Mouse (Mus musculus): ENCODE measurements at regions not wholly inside any gene's neighbourhood (a gene's known extent, or its start where the extent isn't known, plus 50 kb on each side); places are given as distances from the start of the nearest gene placed in this dataset.
A peak's percentile ranks its signal among the peaks of the same experiment; 100 is the strongest.

GRCm38 (mm10) chr1:23279827-23280226 lies 117.7 kb downstream of the Ogfrl1 start:
- H3K79me2 ChIP-seq (ENCODE audit: control insufficient read depth, insufficient read depth) = peaks cover 30% of the 10 kb centered on the region
- H3K27me3 ChIP-seq (ENCODE audit: control insufficient read depth, insufficient read depth, insufficient read length) = no peaks in the 10 kb centered on the region
- peaks cover 23% of the 10 kb centered on the region for H3K36me3 ChIP-seq (ENCODE audit: control insufficient read depth, insufficient read depth)
- no peak for TF ChIP-seq USF1 (IDR thresholded peaks at IDR 0.05; ENCODE audit: low read depth)
- TF ChIP-seq MAX (IDR thresholded peaks at IDR 0.05) = no peak
- TF ChIP-seq CEBPB (IDR thresholded peaks at IDR 0.05; ENCODE audit: low read depth) = no peak
- no peak for TF ChIP-seq FOSL1 (IDR thresholded peaks at IDR 0.05; ENCODE audit: insufficient read depth, low read length, poor library complexity, severe bottlenecking)
- no peak for TF ChIP-seq CTCF (IDR thresholded peaks at IDR 0.05; ENCODE audit: control insufficient read depth, insufficient read depth, insufficient read length)
- H3ac ChIP-seq (ENCODE audit: control insufficient read depth, insufficient read length, low read depth) = no peak overlapping the region
- peaks cover 9% of the 10 kb centered on the region for H3K79me3 ChIP-seq (ENCODE audit: low read depth)
- no peak overlapping the region for H3K4me3 ChIP-seq (ENCODE audit: insufficient read depth, poor library complexity, severe bottlenecking)

- Histone ChIP-seq H3K79me3 (ENCODE audit: low read depth) (peaks cover 30% of the 10 kb centered on the region), H3K36me3 (ENCODE audit: control insufficient read depth, insufficient read depth) (peaks cover 18% of the 10 kb centered on the region), H3K27me3 (ENCODE audit: control insufficient read depth, insufficient read depth, insufficient read length) (no peaks in the 10 kb centered on the region), H3ac (ENCODE audit: control insufficient read depth, insufficient read length, low read depth) (peak overlapping the region; percentile 23), H3K4me3 (ENCODE audit: insufficient read depth, poor library complexity, severe bottlenecking) (no peak overlapping the region), H3K79me2 (ENCODE audit: control insufficient read depth, insufficient read depth) (peaks cover 59% of the 10 kb centered on the region)
- TF ChIP-seq CEBPB (IDR thresholded peaks at IDR 0.05; ENCODE audit: low read depth) = no peak
- no peak for TF ChIP-seq MAX (IDR thresholded peaks at IDR 0.05)
- no peak for TF ChIP-seq USF1 (IDR thresholded peaks at IDR 0.05; ENCODE audit: low read depth)
- no peak for TF ChIP-seq MYOD1 (IDR thresholded peaks at IDR 0.05; ENCODE audit: control insufficient read depth, insufficient read length, low read depth)
- TF ChIP-seq FOSL1 (IDR thresholded peaks at IDR 0.05; ENCODE audit: insufficient read depth, low read length, poor library complexity, severe bottlenecking) = no peak
- TF ChIP-seq CTCF (IDR thresholded peaks at IDR 0.05; ENCODE audit: control insufficient read depth, insufficient read depth, insufficient read length) = no peak
- TF ChIP-seq MYOG (IDR thresholded peaks at IDR 0.05; ENCODE audit: control insufficient read depth, extremely low read depth, insufficient read length) = no peak
These were observed 125.5 kb downstream of the Ogfrl1 start for GRCm38 (mm10) chr1:23272077-23272476.

GRCm38 (mm10) chr1:23270910-23271822 lies 126.4 kb downstream of the Ogfrl1 start:
- Histone ChIP-seq H3K4me3 (ENCODE audit: insufficient read depth, poor library complexity, severe bottlenecking) (no peak overlapping the region), H3K27me3 (ENCODE audit: control insufficient read depth, insufficient read depth, insufficient read length) (no peaks in the 10 kb centered on the region), H3K36me3 (ENCODE audit: control insufficient read depth, insufficient read depth) (peaks cover 15% of the 10 kb centered on the region), H3K79me2 (ENCODE audit: control insufficient read depth, insufficient read depth) (peaks cover 60% of the 10 kb centered on the region), H3K79me3 (ENCODE audit: low read depth) (peaks cover 34% of the 10 kb centered on the region), H3ac (ENCODE audit: control insufficient read depth, insufficient read length, low read depth) (peak overlapping the region; percentile 23)
- TF ChIP-seq CEBPB (IDR thresholded peaks at IDR 0.05; ENCODE audit: low read depth) = peak; percentile 74
- no peak for TF ChIP-seq MYOD1 (IDR thresholded peaks at IDR 0.05; ENCODE audit: control insufficient read depth, insufficient read length, low read depth)
- TF ChIP-seq FOSL1 (IDR thresholded peaks at IDR 0.05; ENCODE audit: insufficient read depth, low read length, poor library complexity, severe bottlenecking) = peak; percentile 7

GRCm38 (mm10) chr1:23268062-23268461 lies 129.5 kb downstream of the Ogfrl1 start:
- Histone ChIP-seq H3K27me3 (ENCODE audit: control insufficient read depth, insufficient read depth, insufficient read length) (no peaks in the 10 kb centered on the region), H3K79me3 (ENCODE audit: low read depth) (peaks cover 47% of the 10 kb centered on the region), H3K4me3 (ENCODE audit: insufficient read depth, poor library complexity, severe bottlenecking) (no peak overlapping the region), H3K79me2 (ENCODE audit: control insufficient read depth, insufficient read depth) (peaks cover 73% of the 10 kb centered on the region), H3K36me3 (ENCODE audit: control insufficient read depth, insufficient read depth) (peaks cover 23% of the 10 kb centered on the region), H3ac (ENCODE audit: control insufficient read depth, insufficient read length, low read depth) (no peak overlapping the region)
- TF ChIP-seq MYOD1 (IDR thresholded peaks at IDR 0.05; ENCODE audit: control insufficient read depth, insufficient read length, low read depth) (no peak), MYOG (IDR thresholded peaks at IDR 0.05; ENCODE audit: control insufficient read depth, extremely low read depth, insufficient read length) (no peak), CTCF (IDR thresholded peaks at IDR 0.05; ENCODE audit: control insufficient read depth, insufficient read depth, insufficient read length) (no peak)

GRCm38 (mm10) chr1:23265556-23266232 lies 131.9 kb downstream of the Ogfrl1 start:
- H3ac ChIP-seq (ENCODE audit: control insufficient read depth, insufficient read length, low read depth) = no peak overlapping the region
- H3K4me3 ChIP-seq (ENCODE audit: insufficient read depth, poor library complexity, severe bottlenecking) = no peak overlapping the region
- H3K36me3 ChIP-seq (ENCODE audit: control insufficient read depth, insufficient read depth) = peaks cover 28% of the 10 kb centered on the region
- peaks cover 91% of the 10 kb centered on the region for H3K79me2 ChIP-seq (ENCODE audit: control insufficient read depth, insufficient read depth)
- H3K79me3 ChIP-seq (ENCODE audit: low read depth) = peaks cover 55% of the 10 kb centered on the region
- no peaks in the 10 kb centered on the region for H3K27me3 ChIP-seq (ENCODE audit: control insufficient read depth, insufficient read depth, insufficient read length)
- TF ChIP-seq MYOD1 (IDR thresholded peaks at IDR 0.05; ENCODE audit: control insufficient read depth, insufficient read length, low read depth) (no peak), MYOG (IDR thresholded peaks at IDR 0.05; ENCODE audit: control insufficient read depth, extremely low read depth, insufficient read length) (no peak), CEBPB (IDR thresholded peaks at IDR 0.05; ENCODE audit: low read depth) (no peak), USF1 (IDR thresholded peaks at IDR 0.05; ENCODE audit: low read depth) (no peak), CTCF (IDR thresholded peaks at IDR 0.05; ENCODE audit: control insufficient read depth, insufficient read depth, insufficient read length) (no peak), FOSL1 (IDR thresholded peaks at IDR 0.05; ENCODE audit: insufficient read depth, low read length, poor library complexity, severe bottlenecking) (no peak), MAX (IDR thresholded peaks at IDR 0.05) (no peak)

Data from C2C12 (cell line).